Mouse (Mus musculus) forebrain, embryonic 12.5 days (tissue): ENCODE data around the gene Ftsj1. TPM values are rescaled to one million over a fixed set of nuclear protein-coding genes. Genes with fewer than 3 reads are reported as not detected.
A peak's percentile ranks its signal among the peaks of the same experiment; 100 is the strongest.

Source experiments
- ATAC-seq: fragments of 200-750 bp; cut with Nextera tagmentation; 2 replicates; pipeline ENCODE4 v1.8.0; 2017; ENCODE audit warnings: moderate TSS enrichment; ENCODE audit not compliant: low FRiP score
- H3K27ac ChIP-seq: fragments of 300-500 bp; sonication (generic); 2 replicates; pipeline ENCODE4 v1.5.1; 2016; ENCODE audit warnings: mild to moderate bottlenecking
- H3K27me3 ChIP-seq: fragments of 300-500 bp; sonication (generic); 2 replicates; pipeline ENCODE4 v1.6.1; 2016; ENCODE audit warnings: mild to moderate bottlenecking
- H3K36me3 ChIP-seq: fragments of 300-500 bp; sonication (generic); replicated peaks from 2 replicates; pipeline ENCODE4 v1.6.1; 2016; ENCODE audit warnings: mild to moderate bottlenecking
- H3K4me1 ChIP-seq: fragments of 300-500 bp; sonication (generic); 2 replicates; pipeline ENCODE4 v1.6.1; 2016
- H3K4me2 ChIP-seq: fragments of 300-500 bp; sonication (generic); 2 replicates; pipeline ENCODE4 v1.6.1; 2016; ENCODE audit warnings: mild to moderate bottlenecking, moderate library complexity
- H3K4me3 ChIP-seq: fragments of 300-500 bp; sonication (generic); replicated peaks from 2 replicates; pipeline ENCODE4 v1.5.1; 2016; ENCODE audit warnings: mild to moderate bottlenecking
- H3K9ac ChIP-seq: fragments of 300-500 bp; sonication (generic); 2 replicates; pipeline ENCODE4 v1.6.1; 2016; ENCODE audit warnings: mild to moderate bottlenecking
- H3K9me3 ChIP-seq: fragments of 300-500 bp; sonication (generic); 2 replicates; pipeline ENCODE4 v1.6.1; 2016
- WGBS: fragments of 180-500 bp; shearing (Covaris S2); methylation state at CpG from one replicate; pipeline ENCODE4 v1.1.7; 2016; 5-methylcytosine and 5-hydroxymethylcytosine counted together
- polyA plus RNA-seq: library from polyadenylated mRNA; unstranded; fragments of >200 nt; fragmentation: Nextera tagmentation; extraction: Ambion mirVana; gene quantifications from 2 replicates; pipeline ENCODE4 v1.2.1, GENCODE M21; 2016

The Ftsj1 gene
- polyA plus RNA-seq, 1 experiment from 2014 or later = 44.8 TPM

GRCm38 (mm10) chrX:8211490-8212207, 40.6 kb downstream of the Ftsj1 start:
- 80% methylated on average over 7 of the region's 7 CpGs for WGBS
- Histone ChIP-seq H3K4me3 (no peak overlapping the region), H3K9me3 (no peaks in the 10 kb centered on the region), H3K4me1 (no peaks in the 10 kb centered on the region), H3K36me3 (no peaks in the 10 kb centered on the region), H3K9ac (no peak overlapping the region), H3K27me3 (no peaks in the 10 kb centered on the region), H3K27ac (no peak overlapping the region), H3K4me2 (no peak overlapping the region)
- ATAC-seq = no peak

- H3K27me3 ChIP-seq = no peaks in the 10 kb centered on the region
- no peak overlapping the region for H3K9ac ChIP-seq
- WGBS = 77% methylated on average over 2 of the region's 2 CpGs
- ATAC-seq = no peak
- no peaks in the 10 kb centered on the region for H3K9me3 ChIP-seq
- H3K27ac ChIP-seq = no peak overlapping the region
- no peaks in the 10 kb centered on the region; the same call in 1 of the 2 replicates for H3K4me1 ChIP-seq
- no peak overlapping the region for H3K4me2 ChIP-seq
- H3K36me3 ChIP-seq = no peaks in the 10 kb centered on the region
- H3K4me3 ChIP-seq = no peak overlapping the region
These were observed 42.5 kb downstream of the Ftsj1 start for GRCm38 (mm10) chrX:8209720-8210119.

- H3K4me3 ChIP-seq = no peak overlapping the region
- H3K9me3 ChIP-seq = no peaks in the 10 kb centered on the region
These were observed 45.0 kb downstream of the Ftsj1 start for GRCm38 (mm10) chrX:8207224-8207623.

GRCm38 (mm10) chrX:8206694-8207197, 45.5 kb downstream of the Ftsj1 start:
- H3K9ac ChIP-seq = no peak overlapping the region
- H3K36me3 ChIP-seq = no peaks in the 10 kb centered on the region
- H3K27ac ChIP-seq = no peak overlapping the region
- H3K4me1 ChIP-seq = no peaks in the 10 kb centered on the region; the same call in 1 of the 2 replicates
- peak overlapping the region; percentile 57 for H3K4me2 ChIP-seq
- H3K9me3 ChIP-seq = no peaks in the 10 kb centered on the region
- ATAC-seq = peak; percentile 42; the same call in 1 of the 2 replicates
- H3K4me3 ChIP-seq = peak overlapping the region; percentile 51
- no peaks in the 10 kb centered on the region for H3K27me3 ChIP-seq
- WGBS = 21% methylated on average over 11 of the region's 11 CpGs

More at GRCm38 (mm10) chrX:8207224-8207623, 45.0 kb downstream of the Ftsj1 start:
- Histone ChIP-seq H3K4me2 (peak overlapping the region; percentile 57; the same call in 1 of the 2 replicates), H3K27ac (no peak overlapping the region), H3K4me1 (no peaks in the 10 kb centered on the region; the same call in 1 of the 2 replicates), H3K36me3 (no peaks in the 10 kb centered on the region), H3K9ac (no peak overlapping the region), H3K27me3 (no peaks in the 10 kb centered on the region)
- ATAC-seq = no peak
- WGBS = 26% methylated on average over 4 of the region's 4 CpGs

- Histone ChIP-seq H3K4me1 (no peaks in the 10 kb centered on the region; the same call in 1 of the 2 replicates), H3K27ac (no peak within 1 kb of the TSS), H3K9ac (peak within 1 kb of the TSS; percentile 56), H3K36me3 (no peaks in the 10 kb centered on the region), H3K9me3 (no peaks in the 10 kb centered on the region), H3K4me2 (peak within 1 kb of the TSS; percentile 57), H3K4me3 (peak within 1 kb of the TSS; percentile 51), H3K27me3 (no peaks in the 10 kb centered on the region)
- WGBS = 15% methylated on average over 39 of the region's 46 CpGs
- peak; percentile 97 for ATAC-seq
These were observed 46.1 kb downstream of the Ftsj1 start, which contains the start of gene Porcn for GRCm38 (mm10) chrX:8206015-8206693. TSS of gene Porcn (minus strand) at chrX:8206525.

GRCm38 (mm10) chrX:8205551-8205950, 46.7 kb downstream of the Ftsj1 start:
- WGBS = 39% methylated on average over 7 of the region's 7 CpGs
- H3K27me3 ChIP-seq = no peaks in the 10 kb centered on the region
- peak overlapping the region; percentile 51 for H3K4me3 ChIP-seq
- peak overlapping the region; percentile 57 for H3K4me2 ChIP-seq
- no peaks in the 10 kb centered on the region; the same call in 1 of the 2 replicates for H3K4me1 ChIP-seq
- H3K27ac ChIP-seq = no peak overlapping the region
- no peaks in the 10 kb centered on the region for H3K36me3 ChIP-seq
- no peaks in the 10 kb centered on the region for H3K9me3 ChIP-seq
- H3K9ac ChIP-seq = 0 out of 2 replicates have a peak overlapping the region, but pooled peaks have one; percentile 56
- ATAC-seq = no peak

- H3K4me2 ChIP-seq = no peak overlapping the region
- H3K9ac ChIP-seq = no peak overlapping the region
- no peaks in the 10 kb centered on the region for H3K9me3 ChIP-seq
- H3K27ac ChIP-seq = no peak overlapping the region
- 64% methylated on average over 4 of the region's 4 CpGs for WGBS
- no peaks in the 10 kb centered on the region for H3K27me3 ChIP-seq
- no peaks in the 10 kb centered on the region for H3K36me3 ChIP-seq
- no peak overlapping the region for H3K4me3 ChIP-seq
- no peak for ATAC-seq
- H3K4me1 ChIP-seq = no peaks in the 10 kb centered on the region; the same call in 1 of the 2 replicates
These were observed 47.1 kb downstream of the Ftsj1 start for GRCm38 (mm10) chrX:8205088-8205487.

- no peaks in the 10 kb centered on the region; the same call in 1 of the 2 replicates for H3K4me1 ChIP-seq
- no peak overlapping the region for H3K27ac ChIP-seq
- no peak for ATAC-seq
- WGBS = 88% methylated on average over 10 of the region's 10 CpGs
- H3K4me3 ChIP-seq = no peak overlapping the region
- H3K9ac ChIP-seq = no peak overlapping the region
- H3K27me3 ChIP-seq = no peaks in the 10 kb centered on the region
- H3K4me2 ChIP-seq = no peak overlapping the region
- 0 out of 2 replicates have a peak, but pooled peaks cover 3% of the 10 kb centered on the region for H3K36me3 ChIP-seq
- no peaks in the 10 kb centered on the region for H3K9me3 ChIP-seq
These were observed 48.1 kb downstream of the Ftsj1 start for GRCm38 (mm10) chrX:8204076-8204475.

- ATAC-seq = no peak
- no peak overlapping the region for H3K4me3 ChIP-seq
- no peak overlapping the region for H3K27ac ChIP-seq
- 87% methylated on average over 14 of the region's 14 CpGs for WGBS
- no peak overlapping the region for H3K4me2 ChIP-seq
- 0 out of 2 replicates have a peak, but pooled peaks cover 3% of the 10 kb centered on the region for H3K36me3 ChIP-seq
- H3K9ac ChIP-seq = no peak overlapping the region
- no peaks in the 10 kb centered on the region for H3K9me3 ChIP-seq
- H3K27me3 ChIP-seq = no peaks in the 10 kb centered on the region
- H3K4me1 ChIP-seq = no peaks in the 10 kb centered on the region; the same call in 1 of the 2 replicates
These were observed 49.1 kb downstream of the Ftsj1 start for GRCm38 (mm10) chrX:8203105-8203504.

GRCm38 (mm10) chrX:8193419-8193723, 58.8 kb downstream of the Ftsj1 start, which contains the start of gene Ebp:
TSS of gene Ebp (minus strand) at chrX:8193512.
- no peaks in the 10 kb centered on the region for H3K36me3 ChIP-seq
- H3K4me1 ChIP-seq = peaks cover 4% of the 10 kb centered on the region; the same call in 1 of the 2 replicates
- H3K9ac ChIP-seq = peak within 1 kb of the TSS; percentile 50; the same call in 1 of the 2 replicates
- peak within 1 kb of the TSS; percentile 55 for H3K4me2 ChIP-seq
- 25% methylated on average over 10 of the region's 10 CpGs for WGBS
- H3K9me3 ChIP-seq = no peaks in the 10 kb centered on the region
- ATAC-seq = peak; percentile 40; the same call in 1 of the 2 replicates
- peak within 1 kb of the TSS; percentile 48 for H3K4me3 ChIP-seq
- H3K27ac ChIP-seq = peak within 1 kb of the TSS; percentile 79
- H3K27me3 ChIP-seq = no peaks in the 10 kb centered on the region

GRCm38 (mm10) chrX:8192640-8193418, 59.4 kb downstream of the Ftsj1 start:
- no peaks in the 10 kb centered on the region for H3K27me3 ChIP-seq
- no peaks in the 10 kb centered on the region for H3K9me3 ChIP-seq
- WGBS = 20% methylated on average over 37 of the region's 38 CpGs
- H3K4me2 ChIP-seq = peak overlapping the region; percentile 55
- no peaks in the 10 kb centered on the region for H3K36me3 ChIP-seq
- peak; percentile 97 for ATAC-seq
- H3K4me3 ChIP-seq = peak overlapping the region; percentile 48
- peaks cover 4% of the 10 kb centered on the region; the same call in 1 of the 2 replicates for H3K4me1 ChIP-seq
- peak overlapping the region; percentile 79 for H3K27ac ChIP-seq
- peak overlapping the region; percentile 50; the same call in 1 of the 2 replicates for H3K9ac ChIP-seq
